Mouse (Mus musculus): ENCODE results near the gene Chil1. TPM values are rescaled to one million over a fixed set of nuclear protein-coding genes. Genes with fewer than 3 reads are reported as not detected.

Chil1 gene
- polyA plus RNA-seq, 1 experiment from 2014 or later: 19.9 TPM

GRCm38 (mm10) chr1:134230638-134231228, 48.8 kb downstream of the Chil1 start:
- Histone ChIP-seq H3K27me3 (ENCODE audit: control insufficient read depth, insufficient read depth, low read depth, low read length) (peaks cover 24% of the 10 kb centered on the region), H3K9me3 (replicated peaks; ENCODE audit: control insufficient read depth, low read length) (no peaks in the 10 kb centered on the region), H3K4me2 (ENCODE audit: low read depth, low read length) (no peak overlapping the region), H3K27ac (ENCODE audit: low read length) (no peak overlapping the region), H3K4me3 (ENCODE audit: low read depth, low read length) (no peak overlapping the region), H3K36me3 (ENCODE audit: control insufficient read depth, insufficient read depth) (no peaks in the 10 kb centered on the region), H3K4me1 (ENCODE audit: control insufficient read depth, low read depth, low read length) (no peaks in the 10 kb centered on the region), H3K9ac (ENCODE audit: low read depth, low read length) (no peak overlapping the region)
- 69% methylated on average over 10 of the region's 10 CpGs for WGBS (ENCODE audit: insufficient replicate concordance)
- no peak for ATAC-seq (ENCODE audit: low read depth)

GRCm38 (mm10) chr1:134231270-134231669, 49.3 kb downstream of the Chil1 start:
- Histone ChIP-seq H3K27ac (ENCODE audit: low read length) (no peak overlapping the region), H3K4me1 (ENCODE audit: control insufficient read depth, low read depth, low read length) (no peaks in the 10 kb centered on the region), H3K9me3 (replicated peaks; ENCODE audit: control insufficient read depth, low read length) (no peaks in the 10 kb centered on the region), H3K36me3 (ENCODE audit: control insufficient read depth, insufficient read depth) (no peaks in the 10 kb centered on the region), H3K4me3 (ENCODE audit: low read depth, low read length) (no peak overlapping the region), H3K4me2 (ENCODE audit: low read depth, low read length) (no peak overlapping the region), H3K9ac (ENCODE audit: low read depth, low read length) (no peak overlapping the region), H3K27me3 (ENCODE audit: control insufficient read depth, insufficient read depth, low read depth, low read length) (peaks cover 26% of the 10 kb centered on the region)
- no peak for ATAC-seq (ENCODE audit: low read depth)
- WGBS (ENCODE audit: insufficient replicate concordance): 68% methylated on average over 3 of the region's 3 CpGs

GRCm38 (mm10) chr1:134231681-134232080, 49.7 kb downstream of the Chil1 start:
- Histone ChIP-seq H3K4me2 (ENCODE audit: low read depth, low read length) (no peak overlapping the region), H3K9ac (ENCODE audit: low read depth, low read length) (no peak overlapping the region), H3K9me3 (replicated peaks; ENCODE audit: control insufficient read depth, low read length) (no peaks in the 10 kb centered on the region), H3K36me3 (ENCODE audit: control insufficient read depth, insufficient read depth) (no peaks in the 10 kb centered on the region), H3K27me3 (ENCODE audit: control insufficient read depth, insufficient read depth, low read depth, low read length) (peaks cover 26% of the 10 kb centered on the region), H3K4me3 (ENCODE audit: low read depth, low read length) (no peak overlapping the region), H3K27ac (ENCODE audit: low read length) (no peak overlapping the region), H3K4me1 (ENCODE audit: control insufficient read depth, low read depth, low read length) (no peaks in the 10 kb centered on the region)
- no peak for ATAC-seq (ENCODE audit: low read depth)
- WGBS (ENCODE audit: insufficient replicate concordance): 33% methylated on average over 3 of the region's 3 CpGs

- ATAC-seq (ENCODE audit: low read depth): no peak
- Histone ChIP-seq H3K9me3 (replicated peaks; ENCODE audit: control insufficient read depth, low read length) (no peaks in the 10 kb centered on the region), H3K4me1 (ENCODE audit: control insufficient read depth, low read depth, low read length) (peaks cover 3% of the 10 kb centered on the region), H3K4me3 (ENCODE audit: low read depth, low read length) (no peak overlapping the region), H3K4me2 (ENCODE audit: low read depth, low read length) (no peak overlapping the region), H3K36me3 (ENCODE audit: control insufficient read depth, insufficient read depth) (no peaks in the 10 kb centered on the region), H3K27ac (ENCODE audit: low read length) (no peak overlapping the region), H3K27me3 (ENCODE audit: control insufficient read depth, insufficient read depth, low read depth, low read length) (peaks cover 26% of the 10 kb centered on the region), H3K9ac (ENCODE audit: low read depth, low read length) (no peak overlapping the region)
- WGBS (ENCODE audit: insufficient replicate concordance): 69% methylated on average over 8 of the region's 8 CpGs
Observed at GRCm38 (mm10) chr1:134232326-134232725, 50.4 kb downstream of the Chil1 start.

GRCm38 (mm10) chr1:134232778-134233531, 51.0 kb downstream of the Chil1 start:
- H3K9ac ChIP-seq (ENCODE audit: low read depth, low read length): no peak overlapping the region
- peaks cover 26% of the 10 kb centered on the region for H3K27me3 ChIP-seq (ENCODE audit: control insufficient read depth, insufficient read depth, low read depth, low read length)
- WGBS (ENCODE audit: insufficient replicate concordance): 60% methylated on average over 12 of the region's 12 CpGs

GRCm38 (mm10) chr1:134233681-134234454, 51.9 kb downstream of the Chil1 start:
- H3K27ac ChIP-seq (ENCODE audit: low read length): no peak overlapping the region
- H3K4me2 ChIP-seq (ENCODE audit: low read depth, low read length): peak overlapping the region; percentile 53; the same call in 1 of the 2 replicates
- 37% methylated on average over 19 of the region's 19 CpGs for WGBS (ENCODE audit: insufficient replicate concordance)
- no peaks in the 10 kb centered on the region for H3K36me3 ChIP-seq (ENCODE audit: control insufficient read depth, insufficient read depth)
- H3K27me3 ChIP-seq (ENCODE audit: control insufficient read depth, insufficient read depth, low read depth, low read length): peaks cover 26% of the 10 kb centered on the region
- no peaks in the 10 kb centered on the region for H3K9me3 ChIP-seq (replicated peaks; ENCODE audit: control insufficient read depth, low read length)
- peaks cover 3% of the 10 kb centered on the region for H3K4me1 ChIP-seq (ENCODE audit: control insufficient read depth, low read depth, low read length)
- no peak for ATAC-seq (ENCODE audit: low read depth)
- H3K4me3 ChIP-seq (ENCODE audit: low read depth, low read length): peak overlapping the region; percentile 39
- 0 out of 2 replicates have a peak overlapping the region, but pooled peaks have one; percentile 15 for H3K9ac ChIP-seq (ENCODE audit: low read depth, low read length)

More at GRCm38 (mm10) chr1:134232778-134233531, 51.0 kb downstream of the Chil1 start:
- no peak overlapping the region for H3K27ac ChIP-seq (ENCODE audit: low read length)
- H3K9me3 ChIP-seq (replicated peaks; ENCODE audit: control insufficient read depth, low read length): no peaks in the 10 kb centered on the region
- no peak overlapping the region for H3K4me3 ChIP-seq (ENCODE audit: low read depth, low read length)
- no peak overlapping the region for H3K4me2 ChIP-seq (ENCODE audit: low read depth, low read length)
- peaks cover 3% of the 10 kb centered on the region for H3K4me1 ChIP-seq (ENCODE audit: control insufficient read depth, low read depth, low read length)
- H3K36me3 ChIP-seq (ENCODE audit: control insufficient read depth, insufficient read depth): no peaks in the 10 kb centered on the region
- peak; percentile 12; the same call in 1 of the 2 replicates for ATAC-seq (ENCODE audit: low read depth)

GRCm38 (mm10) chr1:134234455-134235390, 52.7 kb downstream of the Chil1 start:
- peaks cover 26% of the 10 kb centered on the region for H3K27me3 ChIP-seq (ENCODE audit: control insufficient read depth, insufficient read depth, low read depth, low read length)
- ATAC-seq (ENCODE audit: low read depth): no peak
- 2% methylated on average over 41 of the region's 41 CpGs for WGBS (ENCODE audit: insufficient replicate concordance)

GRCm38 (mm10) chr1:134235391-134235921, 53.5 kb downstream of the Chil1 start, which contains the start of gene Adora1:
TSS of gene Adora1 (minus strand) at chr1:134235431.
- Histone ChIP-seq H3K9me3 (replicated peaks; ENCODE audit: control insufficient read depth, low read length) (no peaks in the 10 kb centered on the region), H3K4me1 (ENCODE audit: control insufficient read depth, low read depth, low read length) (peaks cover 3% of the 10 kb centered on the region), H3K27ac (ENCODE audit: low read length) (no peak within 1 kb of the TSS), H3K4me3 (ENCODE audit: low read depth, low read length) (peak within 1 kb of the TSS; percentile 39), H3K9ac (ENCODE audit: low read depth, low read length) (peak within 1 kb of the TSS; percentile 15), H3K4me2 (ENCODE audit: low read depth, low read length) (peak within 1 kb of the TSS; percentile 53), H3K27me3 (ENCODE audit: control insufficient read depth, insufficient read depth, low read depth, low read length) (peaks cover 26% of the 10 kb centered on the region), H3K36me3 (ENCODE audit: control insufficient read depth, insufficient read depth) (no peaks in the 10 kb centered on the region)
- no peak for ATAC-seq (ENCODE audit: low read depth)
- 3% methylated on average over 33 of the region's 37 CpGs for WGBS (ENCODE audit: insufficient replicate concordance)

More at GRCm38 (mm10) chr1:134234455-134235390, 52.7 kb downstream of the Chil1 start:
- Histone ChIP-seq H3K36me3 (ENCODE audit: control insufficient read depth, insufficient read depth) (no peaks in the 10 kb centered on the region), H3K9ac (ENCODE audit: low read depth, low read length) (peak overlapping the region; percentile 15), H3K4me3 (ENCODE audit: low read depth, low read length) (peak overlapping the region; percentile 39), H3K27ac (ENCODE audit: low read length) (no peak overlapping the region), H3K4me1 (ENCODE audit: control insufficient read depth, low read depth, low read length) (peaks cover 3% of the 10 kb centered on the region), H3K4me2 (ENCODE audit: low read depth, low read length) (peak overlapping the region; percentile 53), H3K9me3 (replicated peaks; ENCODE audit: control insufficient read depth, low read length) (no peaks in the 10 kb centered on the region)
